Mouse (Mus musculus) lung, postnatal 36 days (tissue): ENCODE data around the gene Klhl41.
"Not testable (repeated sequence)": the region's sequence is repeated elsewhere in the genome, so short reads cannot be mapped to it uniquely, and the experiment has no call there.

Experiments
- DNase-seq: peaks from one replicate; pipeline ENCODE4 v3.0.0; 2022; ENCODE audit warnings: mixed read lengths

The Klhl41 gene

DNA sequence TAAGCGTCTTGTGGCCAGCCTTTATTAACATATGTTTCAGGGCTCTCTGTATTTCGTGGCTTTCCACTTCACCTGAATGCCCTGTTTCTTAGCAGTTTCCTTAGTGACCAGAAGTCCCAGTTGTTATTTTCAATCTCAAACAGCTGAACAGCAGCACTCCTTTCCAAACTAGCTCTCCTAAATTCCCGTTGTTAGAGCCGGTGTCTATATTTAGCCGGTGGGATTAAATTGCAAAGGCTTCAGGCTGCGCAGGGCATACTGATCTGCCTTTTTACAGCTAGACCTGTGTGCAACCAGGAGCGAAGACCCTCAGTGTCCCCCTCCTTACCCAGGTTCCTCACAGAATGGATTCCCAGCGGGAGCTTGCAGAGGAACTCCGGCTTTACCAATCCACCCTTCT, at the start of gene Klhl41:
Gene Klhl41, plus strand, starts transcription at position 268 of the 400 bp plus-strand sequence.
- DNase-seq: no peak

GRCm38 (mm10) chr2:69629215-69629614, 40.7 kb upstream of the Klhl41 start:
- peak; percentile 26 for DNase-seq

DNA sequence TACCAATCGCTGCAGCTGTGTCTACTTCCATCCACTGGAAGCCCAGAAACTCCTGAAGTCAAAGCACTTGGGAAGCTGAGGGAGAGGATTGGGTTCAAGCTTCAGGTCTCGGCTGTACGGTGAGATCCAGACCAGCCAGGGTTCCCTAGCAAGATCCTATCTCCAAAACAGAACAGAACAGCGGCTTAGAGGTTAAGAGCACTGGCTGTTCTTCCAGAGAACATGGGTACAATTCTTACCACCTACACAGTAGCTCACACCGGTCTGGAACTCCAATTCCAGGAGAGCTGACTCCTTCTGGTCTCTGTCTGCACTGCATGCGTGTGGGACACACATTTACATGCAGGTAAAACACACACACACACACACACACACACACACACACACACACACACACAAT, 40.0 kb upstream of the Klhl41 start:
- no peak for DNase-seq

- peak; percentile 83 for DNase-seq
Measured at GRCm38 (mm10) chr2:69630792-69631191, 39.1 kb upstream of the Klhl41 start.

DNA sequence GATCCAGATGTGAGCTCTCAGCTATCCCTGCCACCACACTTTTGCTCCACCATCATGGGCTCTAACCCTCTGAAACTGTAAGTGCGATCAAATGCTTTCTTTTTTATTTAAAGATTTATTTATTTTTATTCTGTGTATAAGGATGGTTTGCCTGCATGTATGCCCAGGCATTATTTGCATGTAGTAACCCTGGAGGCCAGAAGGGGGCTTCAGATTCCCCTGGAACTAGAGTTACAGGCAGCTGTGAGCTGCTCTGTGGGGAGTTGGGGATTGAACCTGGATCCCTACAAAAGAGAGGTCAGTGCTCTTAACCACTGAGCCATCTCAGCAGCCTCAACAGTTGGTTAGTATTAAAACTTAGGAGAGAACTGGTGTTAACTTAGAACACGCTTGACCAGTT, 38.5 kb upstream of the Klhl41 start:
- DNase-seq: no peak

GRCm38 (mm10) chr2:69635064-69635701, 34.7 kb upstream of the Klhl41 start:
- DNase-seq: peak; percentile 72

GRCm38 (mm10) chr2:69635807-69636206, 34.1 kb upstream of the Klhl41 start:
- peak; percentile 84 for DNase-seq

GRCm38 (mm10) chr2:69637989-69638388, 31.9 kb upstream of the Klhl41 start:
- DNase-seq: not testable (repeated sequence)

GRCm38 (mm10) chr2:69640100-69640499, 29.8 kb upstream of the Klhl41 start:
- DNase-seq: no peak

DNA sequence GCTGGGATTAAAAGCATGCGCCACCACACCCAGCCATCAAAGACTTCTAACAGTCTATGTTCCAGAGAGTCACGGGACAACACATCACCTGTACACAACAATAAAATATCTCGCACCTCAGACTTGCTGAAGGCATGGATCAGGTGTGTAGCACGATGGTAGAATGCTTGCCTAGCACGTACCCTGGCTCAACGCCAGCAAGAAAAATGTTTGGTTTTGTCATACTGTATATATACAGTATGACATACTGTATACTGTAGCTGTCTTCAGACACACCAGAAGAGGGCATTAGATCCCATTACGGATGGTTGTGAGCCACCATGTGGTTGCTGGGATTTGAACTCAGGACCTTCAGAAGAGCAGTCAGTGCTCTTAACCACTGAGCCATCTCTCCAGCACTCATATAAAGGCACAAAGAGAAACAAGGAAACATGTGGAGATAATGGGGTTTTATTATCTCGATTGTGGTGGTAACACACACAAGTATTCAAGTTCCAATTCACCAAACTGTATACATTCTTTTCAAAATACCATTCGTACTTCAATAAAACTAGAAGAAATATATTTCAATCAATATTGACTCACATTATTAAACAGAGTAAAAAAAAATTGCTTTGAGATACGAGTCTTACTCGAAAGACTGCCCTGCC, 24.8 kb upstream of the Klhl41 start:
- no peak for DNase-seq

DNA sequence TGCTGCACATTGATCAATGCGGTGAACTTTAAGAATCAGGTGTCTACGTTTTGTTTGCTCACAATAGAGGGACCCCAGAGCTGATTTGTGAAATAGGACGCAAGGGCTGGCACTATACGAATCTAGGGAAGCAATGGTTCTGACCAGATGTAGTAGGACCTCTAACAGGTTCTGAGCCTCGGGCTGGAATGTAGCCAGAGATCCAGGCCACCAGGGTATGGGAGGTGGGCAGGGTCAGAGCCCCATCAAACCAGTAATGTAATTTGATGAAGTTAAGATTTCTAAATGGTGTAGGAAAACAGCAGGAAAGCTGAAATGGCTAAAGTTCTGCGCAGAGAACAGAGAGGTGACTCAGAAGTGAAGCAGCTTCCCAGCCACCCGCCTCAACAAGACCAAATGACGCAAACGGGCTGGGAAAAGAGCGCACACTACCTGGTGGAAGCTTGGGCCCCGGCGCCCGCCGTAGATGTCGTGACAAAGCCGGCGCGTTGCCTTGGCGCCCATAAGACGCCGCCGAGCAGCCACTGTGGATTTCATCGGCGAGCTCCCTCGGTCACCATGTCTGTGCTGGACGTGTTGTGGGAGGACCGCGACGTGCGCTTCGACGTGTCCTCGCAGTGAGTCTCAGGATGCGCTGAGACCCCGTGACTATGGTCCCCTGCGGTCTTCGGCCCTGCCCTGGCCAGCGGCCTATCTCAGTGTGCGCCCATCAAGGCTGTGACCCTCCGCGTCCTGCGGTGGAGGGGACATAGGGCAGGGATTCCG, 23.0 kb upstream of the Klhl41 start, which contains the start of gene Bbs5:
Gene Bbs5, plus strand, starts transcription at position 446 of the 765 bp plus-strand sequence.
- DNase-seq: peak; percentile 95

- DNase-seq: no peak
Measured at GRCm38 (mm10) chr2:69649716-69650115, 20.2 kb upstream of the Klhl41 start.

DNA sequence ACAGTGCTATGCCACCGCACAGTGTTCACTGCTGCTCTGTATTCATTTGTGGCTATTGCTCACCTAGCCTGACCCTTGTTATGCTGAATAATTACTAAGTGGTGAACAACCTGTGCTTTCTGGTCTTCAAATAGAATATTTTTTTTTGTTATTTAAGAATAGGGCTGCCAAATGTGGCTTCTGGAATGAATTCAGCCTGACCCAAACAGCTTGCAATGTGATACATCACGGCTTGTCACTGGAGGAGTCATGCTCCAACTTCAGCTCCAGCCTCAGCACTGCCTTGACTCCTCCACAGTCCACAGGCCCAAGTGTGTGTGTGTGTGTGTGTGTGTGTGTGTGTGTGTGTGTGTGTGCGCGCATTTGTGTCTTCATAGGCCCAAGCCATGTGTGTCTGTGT, 10.6 kb upstream of the Klhl41 start:
- DNase-seq: no peak

DNA sequence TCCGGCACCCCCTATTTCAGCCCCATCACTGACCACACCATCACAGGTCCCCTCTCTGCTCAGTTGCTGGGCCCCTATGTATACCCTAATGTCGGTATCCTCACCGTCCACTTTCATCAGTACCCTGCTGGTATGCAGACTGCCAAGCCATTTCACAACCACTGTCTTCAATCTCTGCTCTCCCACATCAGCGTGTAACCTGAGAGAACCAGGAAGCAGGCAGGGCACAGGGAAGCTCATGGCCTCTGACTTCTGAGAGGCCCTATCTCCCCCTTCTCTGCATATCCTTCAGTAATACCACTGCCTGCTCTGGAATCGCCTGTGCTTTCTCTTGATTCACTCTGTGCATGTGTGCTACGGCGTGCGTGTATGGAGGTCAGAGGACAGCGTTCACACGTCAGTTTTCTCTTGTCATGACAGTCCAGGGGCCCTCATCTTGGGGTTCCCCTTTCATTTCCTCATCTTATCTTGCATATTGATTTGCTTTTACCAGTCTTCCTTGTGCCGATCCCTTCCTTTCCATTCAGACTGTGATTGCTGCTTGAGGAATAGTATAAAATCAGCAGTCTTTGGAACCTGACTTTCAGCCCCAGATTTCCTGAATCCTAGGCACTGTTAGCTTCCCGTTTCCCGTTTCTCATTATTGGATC, 6.0 kb upstream of the Klhl41 start:
- no peak for DNase-seq

DNA sequence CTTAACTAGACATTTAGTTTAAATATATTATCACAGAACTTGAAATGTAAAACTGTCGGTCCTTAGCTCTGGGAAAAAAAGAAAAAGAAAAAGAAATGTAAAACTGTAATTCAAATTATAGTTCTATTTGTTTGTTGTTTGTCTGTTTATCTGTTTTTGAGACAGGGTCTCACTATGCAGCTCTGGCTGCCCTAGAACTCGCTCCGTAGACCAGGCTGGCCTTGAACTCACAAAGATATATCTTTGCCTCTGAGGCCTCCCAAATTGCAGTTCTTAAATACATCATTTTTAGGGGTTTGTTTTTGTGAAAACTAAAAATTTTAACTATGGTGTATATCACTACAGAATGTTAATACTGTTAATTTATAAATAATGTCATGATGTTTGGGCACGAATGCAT, 2.3 kb upstream of the Klhl41 start:
- no peak for DNase-seq

GRCm38 (mm10) chr2:69668414-69668813, 1.5 kb upstream of the Klhl41 start:
- DNase-seq: no peak

- DNase-seq: no peak
Measured at GRCm38 (mm10) chr2:69673723-69674122, 3.8 kb downstream of the Klhl41 start.

GRCm38 (mm10) chr2:69675266-69675665, 5.3 kb downstream of the Klhl41 start:
- DNase-seq: no peak

- peak; percentile 15 for DNase-seq
Measured at GRCm38 (mm10) chr2:69676713-69677112, 6.8 kb downstream of the Klhl41 start.

GRCm38 (mm10) chr2:69677215-69677614, 7.3 kb downstream of the Klhl41 start:
- DNase-seq: not testable (repeated sequence)

DNA sequence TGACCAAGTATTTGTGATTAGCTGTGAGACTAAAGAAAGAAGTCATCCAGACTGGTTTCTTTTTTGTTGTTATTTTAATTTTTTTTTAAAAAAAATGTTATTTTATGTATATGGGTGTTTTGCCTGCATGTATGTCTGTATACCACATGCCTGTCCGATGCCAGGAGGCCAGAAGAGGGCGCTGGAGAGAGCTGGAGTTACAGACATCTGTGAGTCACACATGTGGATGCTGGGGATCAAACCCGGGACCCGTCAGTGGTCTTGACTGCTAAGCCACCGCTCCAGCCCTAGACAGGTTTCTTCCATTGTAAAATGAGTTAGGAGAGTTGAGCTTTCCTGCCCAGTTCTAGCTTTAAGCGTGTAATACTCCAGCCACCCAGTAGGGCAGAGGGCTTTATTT, 10.1 kb downstream of the Klhl41 start:
- peak; percentile 12 for DNase-seq

GRCm38 (mm10) chr2:69681931-69682330, 12.0 kb downstream of the Klhl41 start:
- no peak for DNase-seq
